Mouse (Mus musculus): ENCODE measurements around the gene Edar.

The Edar gene

DNA sequence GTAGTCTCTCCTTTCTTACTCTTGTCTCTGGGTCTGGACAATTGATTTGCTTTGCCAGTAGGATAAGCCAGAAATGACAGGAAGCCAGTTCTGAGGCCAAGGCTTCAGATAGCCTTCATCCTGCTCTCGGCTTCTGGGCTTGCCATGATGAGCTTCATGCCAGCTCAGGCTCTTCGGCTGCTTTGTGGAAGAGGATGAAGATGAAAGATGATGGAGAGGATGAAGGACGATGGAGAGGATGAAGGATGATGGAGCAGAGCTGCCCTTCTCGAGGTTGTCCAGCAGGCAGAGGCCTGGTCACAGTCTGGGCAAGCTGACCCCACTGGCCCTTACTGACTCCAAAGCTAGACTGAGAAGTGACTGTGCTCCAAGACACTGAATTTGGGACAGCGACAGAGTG lies 75.3 kb downstream of the Edar start:
- DNase-seq: no peak

DNA sequence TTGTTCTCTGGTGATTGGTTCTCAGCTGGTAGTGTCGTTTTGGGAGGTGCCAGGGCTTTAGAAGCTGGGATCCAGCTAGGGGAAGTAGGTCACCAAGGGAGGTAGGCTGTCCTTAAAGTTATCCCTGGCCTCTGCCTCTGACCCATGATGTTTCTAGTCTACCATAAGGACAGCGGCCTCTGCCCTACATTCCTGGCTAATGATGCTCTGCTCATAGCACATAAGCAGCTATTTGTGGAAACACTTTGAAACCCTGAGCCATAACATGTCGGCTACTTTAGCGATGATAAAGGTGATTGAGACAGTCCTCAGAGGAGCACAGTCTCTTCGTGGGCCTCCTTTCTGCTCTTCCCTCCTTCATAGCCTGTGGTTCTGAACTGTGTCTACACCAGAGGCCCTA lies 79.6 kb downstream of the Edar start:
- DNase-seq: no peak

DNA sequence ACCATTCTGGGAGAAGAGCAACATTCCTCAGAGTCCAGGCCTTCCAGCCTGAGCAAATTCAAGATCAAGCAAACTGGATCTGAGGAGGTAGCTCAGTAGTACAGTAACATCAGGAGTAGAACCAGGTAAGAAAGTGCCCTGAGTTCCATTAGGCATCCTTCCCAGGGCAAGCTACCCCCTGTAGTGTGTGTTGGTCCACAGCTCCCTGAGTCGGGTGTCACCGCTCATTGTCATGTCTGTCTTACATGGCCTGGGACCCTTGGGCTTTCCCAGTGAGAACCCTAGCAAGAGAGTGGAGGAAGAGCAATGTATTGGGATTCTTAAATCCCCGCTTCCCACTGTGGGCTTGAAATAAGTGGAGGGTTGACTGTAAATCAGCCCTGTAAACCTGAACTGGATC lies 80.3 kb downstream of the Edar start:
- DNase-seq: no peak

DNA sequence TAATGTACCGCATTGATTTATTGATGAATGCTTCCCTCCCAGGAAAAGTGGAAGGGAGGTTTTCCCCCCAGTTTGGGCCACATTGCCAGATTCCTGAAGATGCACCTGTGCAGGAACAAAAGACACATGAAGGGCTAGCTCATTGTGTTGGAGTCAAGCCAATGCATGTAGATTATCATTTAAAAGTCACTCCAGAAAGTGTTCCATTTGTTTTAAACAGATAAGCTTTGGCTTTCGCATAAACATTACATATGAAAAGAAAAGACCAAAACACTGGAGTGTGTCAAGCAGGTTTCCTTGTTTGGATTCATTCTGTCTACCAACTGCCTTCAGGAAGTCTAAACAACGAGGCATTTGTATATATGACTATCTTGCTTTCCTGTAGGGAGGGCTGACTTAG lies 81.0 kb downstream of the Edar start:
- no peak for DNase-seq

DNA sequence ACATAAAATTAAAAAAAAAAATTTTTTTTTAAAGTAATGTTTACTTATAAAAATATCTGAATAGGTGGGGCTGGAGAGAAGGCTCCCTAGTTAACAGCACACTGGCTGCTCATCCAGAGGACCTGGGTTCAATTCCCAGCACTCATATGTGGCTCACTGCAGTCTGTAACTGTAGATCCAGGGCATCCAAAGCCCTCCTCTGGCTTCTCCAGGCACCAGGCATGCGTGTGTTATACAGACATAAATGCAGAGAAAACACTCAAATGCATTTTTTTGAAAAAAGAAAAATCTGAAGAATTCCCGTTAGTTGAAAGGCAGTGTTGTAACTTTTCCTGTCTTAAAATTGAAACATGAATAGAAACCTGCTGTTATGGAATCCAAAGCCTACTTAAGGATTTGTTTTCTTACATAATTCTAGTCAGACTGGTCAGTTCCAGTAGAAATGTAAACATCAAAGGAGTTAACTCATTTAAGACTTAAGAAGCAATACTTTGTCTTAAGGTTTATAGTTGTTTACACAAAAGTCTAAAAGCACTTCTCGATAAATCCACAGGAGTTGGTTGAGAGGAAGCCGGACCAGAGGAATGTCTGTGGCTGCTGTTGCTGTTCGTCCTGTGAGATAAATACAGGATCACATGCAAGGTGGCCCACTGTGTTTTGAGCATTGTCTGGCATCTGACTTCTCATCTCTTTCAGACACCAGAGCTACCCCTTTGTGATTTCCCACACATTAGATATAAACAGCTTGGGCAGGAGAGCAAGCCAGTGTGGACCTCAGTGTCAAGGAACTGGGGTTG lies 89.8 kb downstream of the Edar start:
- DNase-seq: no peak

DNA sequence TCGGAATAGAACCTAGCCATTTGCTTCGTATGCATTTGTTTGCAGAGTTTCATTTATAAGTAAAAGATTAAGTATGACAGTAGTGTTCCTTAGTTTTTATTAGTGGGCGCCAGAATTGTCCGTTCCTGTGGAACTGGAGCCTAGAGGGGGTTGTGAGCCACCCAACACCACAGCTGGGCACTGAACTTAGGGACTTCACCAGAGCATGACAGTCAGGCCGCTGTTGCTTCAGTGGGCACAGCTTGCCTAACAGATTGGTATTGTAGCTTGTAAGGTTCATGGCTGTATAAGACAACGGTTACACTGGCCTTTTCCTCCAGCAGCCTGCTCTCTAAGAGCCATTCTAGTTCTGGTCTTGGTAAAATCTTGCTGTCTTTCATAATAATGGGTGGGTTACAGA lies 114.9 kb downstream of the Edar start:
- DNase-seq: no peak

DNA sequence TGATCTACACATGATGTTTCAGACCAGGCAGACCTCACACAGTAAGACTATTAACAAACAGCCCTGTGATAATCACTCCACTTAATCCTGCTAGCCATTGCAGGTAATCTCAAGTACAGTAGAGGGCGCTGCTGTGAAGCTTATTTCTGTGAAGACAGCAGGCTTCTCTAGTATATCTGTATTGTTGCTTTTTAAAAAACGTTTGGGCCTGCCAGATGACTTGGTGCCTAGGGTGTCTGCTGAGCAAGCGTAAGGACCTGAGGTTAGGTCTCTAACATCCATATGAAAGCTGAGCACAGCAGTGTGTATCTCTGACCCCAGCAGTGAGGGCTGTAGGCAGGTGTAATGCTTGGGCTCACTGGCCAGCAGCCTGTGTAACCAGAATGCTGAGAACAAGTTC lies 115.6 kb downstream of the Edar start:
- DNase-seq: no peak

DNA sequence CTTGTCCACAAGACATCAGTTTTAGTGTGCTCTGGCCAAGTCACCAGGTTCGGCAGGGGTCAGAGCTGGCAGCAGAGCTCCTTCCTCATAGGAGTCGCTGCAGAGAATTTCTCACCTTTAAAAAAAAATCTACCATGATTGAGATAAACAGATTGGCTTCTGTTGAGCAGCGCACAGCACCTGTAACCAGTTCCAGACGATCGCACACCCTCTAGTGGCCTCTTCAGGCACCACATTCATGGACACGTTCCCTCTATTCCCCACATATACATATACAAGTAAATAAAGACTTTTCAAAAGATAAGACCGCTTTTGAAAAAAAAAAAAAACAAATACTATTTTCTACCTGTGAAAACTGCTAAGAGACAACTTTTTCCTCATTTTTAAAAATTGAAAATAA lies 116.4 kb downstream of the Edar start:
- peak; percentile 13 for DNase-seq

DNA sequence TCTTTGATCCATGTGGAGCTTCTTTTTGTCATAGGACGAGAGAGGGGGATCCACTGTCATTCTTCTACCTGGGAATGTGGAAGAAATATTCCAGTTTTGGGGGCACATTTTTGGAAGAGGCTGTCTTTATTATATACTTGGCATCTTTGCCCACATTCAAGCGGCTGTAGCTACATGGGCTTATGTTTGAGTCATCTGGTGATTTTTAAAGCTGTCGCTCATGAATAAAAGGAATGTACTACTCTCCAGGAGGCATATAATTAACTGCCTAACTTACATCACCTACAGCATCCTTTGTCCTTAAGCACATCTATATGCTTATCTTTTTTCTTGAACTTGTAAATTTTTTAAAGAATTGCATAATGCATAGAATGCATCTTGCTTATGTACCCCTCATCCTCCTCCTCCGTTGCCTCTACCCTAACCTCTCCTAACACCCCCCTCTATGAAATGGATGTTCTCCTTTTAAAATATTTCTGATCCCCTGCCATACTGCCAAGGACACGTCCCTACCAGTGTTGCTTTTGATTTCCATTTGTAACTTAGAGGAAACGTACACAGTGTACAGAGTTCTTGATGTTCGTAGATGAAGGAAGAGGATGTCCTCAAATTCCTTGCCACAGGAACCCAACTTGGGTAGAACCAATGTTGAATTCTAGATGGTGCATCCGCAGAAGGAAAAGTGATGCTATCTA lies 120.6 kb downstream of the Edar start:
- DNase-seq: no peak
